Mouse (Mus musculus) olfactory bulb, adult 2 months (tissue): ENCODE measurements around the gene Fryl. TPM values are rescaled to one million over a fixed set of nuclear protein-coding genes. Genes with fewer than 3 reads are reported as not detected.

ENCODE experiments used
- H3K27ac ChIP-seq: fragments of 200-500 bp; 2 replicates; pipeline ENCODE4 v1.5.1; 2012; ENCODE audit warnings: low read depth, low read length; ENCODE audit not compliant: insufficient read depth
- H3K4me1 ChIP-seq: fragments of 200-500 bp; 2 replicates; pipeline ENCODE4 v1.6.1; 2012; ENCODE audit warnings: low read length; ENCODE audit not compliant: control insufficient read depth, insufficient read depth
- H3K4me3 ChIP-seq: fragments of 200-500 bp; 2 replicates; pipeline ENCODE4 v1.5.1; 2012; ENCODE audit warnings: mild to moderate bottlenecking, low read depth, low read length, moderate library complexity; ENCODE audit not compliant: insufficient read depth
- CTCF ChIP-seq: fragments of 200-500 bp; IDR thresholded peaks from 2 replicates; pipeline ENCODE4 v1.5.1; 2012; ENCODE audit warnings: low read depth, mild to moderate bottlenecking, low read length, moderate library complexity; ENCODE audit not compliant: insufficient read depth
- POLR2A ChIP-seq: fragments of 200-500 bp; IDR thresholded peaks from 2 replicates; pipeline ENCODE4 v1.6.1; 2012; ENCODE audit warnings: mild to moderate bottlenecking, low read depth, low read length, moderate library complexity; ENCODE audit not compliant: insufficient read depth
- WGBS: fragments of 180-500 bp; shearing (Covaris S2); methylation state at CpG from one replicate; pipeline ENCODE4 v1.1.7; 2018; 5-methylcytosine and 5-hydroxymethylcytosine counted together
- polyA plus RNA-seq: library from polyadenylated mRNA; stranded (reverse); fragments of >200 nt; gene quantifications from 2 replicates; pipeline ENCODE4 v1.2.4, GENCODE M21; 2012; ENCODE audit warnings: low replicate concordance; ENCODE audit not compliant: missing spikeins, insufficient read depth, insufficient read length

Gene Fryl
- polyA plus RNA-seq, 1 experiment = not detected

DNA sequence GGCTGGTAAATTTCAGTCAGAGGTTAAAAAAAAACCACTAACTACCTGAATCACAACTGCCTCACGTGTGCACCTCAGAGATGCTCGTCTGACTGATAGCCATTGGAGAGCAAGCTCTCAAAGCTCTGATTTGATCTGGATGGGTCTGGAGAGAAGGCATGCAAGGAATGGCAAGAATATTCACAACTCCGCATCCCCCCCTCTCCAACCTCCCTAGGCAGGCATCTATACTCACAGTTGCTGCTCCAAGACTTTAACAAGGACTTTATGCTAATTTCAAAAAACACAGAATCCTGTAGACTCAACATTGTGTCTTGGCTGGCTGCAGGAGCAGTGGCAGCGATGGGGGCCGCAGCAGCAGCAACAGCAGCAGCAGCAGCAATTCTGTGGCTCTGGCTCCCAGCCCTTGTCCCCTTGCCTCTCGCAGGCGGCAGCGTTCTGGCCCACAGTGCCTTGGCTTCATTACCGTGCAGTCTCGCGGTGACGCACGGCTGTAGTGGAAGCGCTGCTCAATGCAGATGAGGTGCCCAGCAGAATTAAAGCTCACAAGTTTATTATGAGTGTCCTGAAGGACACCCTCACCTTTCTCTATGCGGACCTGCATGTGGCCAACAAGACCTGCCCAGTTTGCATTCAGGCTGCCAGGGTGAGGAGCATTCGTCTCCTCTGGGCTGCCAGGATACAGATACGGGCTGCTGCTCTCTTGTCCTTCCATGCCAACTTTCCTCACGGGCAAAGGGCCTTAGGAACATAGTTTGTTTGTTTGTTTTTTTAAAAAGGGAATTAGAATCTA, 88.2 kb downstream of the Fryl start:
- H3K4me3 ChIP-seq = peak overlapping the region; percentile 26
- peaks cover 33% of the 10 kb centered on the region for H3K4me1 ChIP-seq
- no peak for TF ChIP-seq POLR2A
- no peak for TF ChIP-seq CTCF
- H3K27ac ChIP-seq = peak overlapping the region; percentile 42; the same call in 1 of the 2 replicates
- 26% methylated on average over 18 of the region's 18 CpGs for WGBS

DNA sequence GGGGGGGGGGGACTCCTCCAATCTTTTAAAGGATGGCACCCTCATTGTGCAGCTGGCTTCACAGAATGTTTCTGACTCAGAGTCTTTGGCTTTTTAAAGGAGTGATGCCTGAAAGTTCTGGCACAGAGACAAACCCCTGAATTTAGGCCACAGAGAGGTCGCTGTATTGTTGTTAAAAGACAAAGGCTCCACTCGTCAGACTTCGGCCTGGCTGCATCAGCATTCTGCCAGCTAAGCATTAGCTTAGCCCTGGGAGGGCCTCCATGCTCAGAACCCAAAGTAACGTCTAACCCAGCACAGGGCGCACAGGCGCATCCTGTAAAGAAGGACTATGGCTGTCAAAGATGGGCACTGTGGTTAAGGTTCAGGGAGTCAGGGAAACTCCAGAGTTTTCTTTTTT, 92.4 kb downstream of the Fryl start:
- H3K4me1 ChIP-seq = peaks cover 25% of the 10 kb centered on the region
- no peak overlapping the region; the same call in 1 of the 2 replicates for H3K27ac ChIP-seq
- no peak overlapping the region for H3K4me3 ChIP-seq
- TF ChIP-seq POLR2A (no peak), CTCF (no peak)
- WGBS = 49% methylated on average over 6 of the region's 6 CpGs

DNA sequence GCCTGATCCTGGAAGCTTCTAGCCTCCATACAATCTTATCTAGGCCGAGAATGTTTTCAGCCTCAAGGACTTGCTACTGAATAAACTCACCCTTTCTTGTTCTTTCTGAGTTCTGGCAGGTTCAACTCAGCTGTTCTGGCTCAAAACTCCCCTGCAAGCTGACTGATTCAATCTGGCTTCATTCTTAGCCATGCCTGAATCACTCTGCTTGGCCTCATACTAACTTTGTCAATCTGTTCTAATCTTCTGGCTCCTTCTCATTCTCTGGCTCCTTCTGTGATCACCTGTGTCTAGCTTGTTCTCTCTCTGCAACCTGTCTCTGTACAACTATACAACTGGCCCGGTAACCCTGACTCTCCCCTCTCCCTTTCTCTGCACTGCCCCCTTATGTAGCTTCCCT, 93.9 kb downstream of the Fryl start:
- Histone ChIP-seq H3K27ac (no peak overlapping the region), H3K4me3 (no peak overlapping the region), H3K4me1 (peaks cover 12% of the 10 kb centered on the region)
- WGBS = 72% methylated on average over 2 of the region's 2 CpGs
- no peak for TF ChIP-seq CTCF
- no peak for TF ChIP-seq POLR2A

DNA sequence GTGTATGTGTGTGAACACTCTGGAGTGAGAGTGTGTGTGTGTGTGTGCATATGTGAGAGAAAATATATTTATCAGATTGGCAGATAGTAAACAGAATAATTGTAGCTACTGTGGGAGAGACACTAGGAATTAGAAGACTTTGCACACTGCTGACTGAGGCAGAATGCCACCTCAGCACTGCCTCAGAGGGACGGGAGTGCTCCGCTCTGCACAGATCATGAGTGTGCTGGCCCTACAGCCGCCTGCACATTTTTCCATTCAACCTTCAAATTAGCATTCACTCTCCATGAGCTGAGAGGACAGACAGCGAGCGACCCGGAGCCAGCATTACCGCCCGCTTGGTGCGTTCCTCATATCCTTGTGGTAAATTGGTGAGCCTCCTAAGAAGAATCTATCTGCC, 96.0 kb downstream of the Fryl start:
- Histone ChIP-seq H3K27ac (no peak overlapping the region), H3K4me1 (peaks cover 16% of the 10 kb centered on the region), H3K4me3 (no peak overlapping the region)
- WGBS = 28% methylated on average over 9 of the region's 9 CpGs
- TF ChIP-seq CTCF (no peak), POLR2A (no peak)

DNA sequence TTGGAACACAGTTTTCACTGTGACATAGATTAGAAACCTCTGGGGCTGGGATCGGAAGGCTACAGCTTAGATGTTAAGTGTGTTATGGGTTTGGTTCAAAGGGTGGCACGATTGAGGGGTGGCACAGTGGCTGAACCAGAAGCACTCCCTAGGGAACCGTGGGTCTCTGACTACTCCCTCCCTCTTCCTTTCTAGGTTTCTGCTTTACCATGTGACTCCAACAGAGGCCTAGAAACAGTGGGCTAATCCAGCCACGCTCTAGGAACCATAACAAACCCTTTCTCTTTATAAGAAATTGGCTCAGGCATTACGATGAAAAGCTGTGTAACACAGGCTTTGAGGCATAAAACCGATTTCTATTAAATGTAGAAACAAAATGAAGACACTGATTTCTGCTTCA, 98.9 kb downstream of the Fryl start:
- WGBS = 68% methylated on average over 6 of the region's 6 CpGs
- peaks cover 12% of the 10 kb centered on the region for H3K4me1 ChIP-seq
- no peak for TF ChIP-seq POLR2A
- no peak for TF ChIP-seq CTCF
- no peak overlapping the region for H3K4me3 ChIP-seq
- H3K27ac ChIP-seq = no peak overlapping the region

DNA sequence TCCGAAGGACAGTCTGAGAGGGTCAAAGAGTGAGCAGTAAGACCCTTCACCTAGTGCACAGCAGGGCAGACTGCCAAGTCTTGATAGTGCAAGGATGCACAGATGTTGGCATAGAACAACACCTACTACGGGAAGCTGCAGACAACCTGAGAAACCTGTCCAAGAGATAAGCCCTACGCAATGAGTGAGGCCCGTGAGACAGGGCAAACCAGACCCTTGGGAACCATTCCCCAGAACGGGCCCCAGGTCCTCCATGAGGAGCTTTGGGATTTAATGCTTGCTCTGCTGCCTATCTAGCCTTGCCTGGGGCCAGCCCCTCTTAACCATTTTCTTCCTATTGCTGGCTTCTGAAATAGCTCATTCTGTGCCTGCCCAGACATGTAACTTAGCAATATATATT, 99.4 kb downstream of the Fryl start:
- TF ChIP-seq POLR2A (no peak), CTCF (no peak)
- 91% methylated on average over 5 of the region's 5 CpGs for WGBS
- no peak overlapping the region for H3K27ac ChIP-seq
- H3K4me1 ChIP-seq = peaks cover 15% of the 10 kb centered on the region
- H3K4me3 ChIP-seq = no peak overlapping the region

DNA sequence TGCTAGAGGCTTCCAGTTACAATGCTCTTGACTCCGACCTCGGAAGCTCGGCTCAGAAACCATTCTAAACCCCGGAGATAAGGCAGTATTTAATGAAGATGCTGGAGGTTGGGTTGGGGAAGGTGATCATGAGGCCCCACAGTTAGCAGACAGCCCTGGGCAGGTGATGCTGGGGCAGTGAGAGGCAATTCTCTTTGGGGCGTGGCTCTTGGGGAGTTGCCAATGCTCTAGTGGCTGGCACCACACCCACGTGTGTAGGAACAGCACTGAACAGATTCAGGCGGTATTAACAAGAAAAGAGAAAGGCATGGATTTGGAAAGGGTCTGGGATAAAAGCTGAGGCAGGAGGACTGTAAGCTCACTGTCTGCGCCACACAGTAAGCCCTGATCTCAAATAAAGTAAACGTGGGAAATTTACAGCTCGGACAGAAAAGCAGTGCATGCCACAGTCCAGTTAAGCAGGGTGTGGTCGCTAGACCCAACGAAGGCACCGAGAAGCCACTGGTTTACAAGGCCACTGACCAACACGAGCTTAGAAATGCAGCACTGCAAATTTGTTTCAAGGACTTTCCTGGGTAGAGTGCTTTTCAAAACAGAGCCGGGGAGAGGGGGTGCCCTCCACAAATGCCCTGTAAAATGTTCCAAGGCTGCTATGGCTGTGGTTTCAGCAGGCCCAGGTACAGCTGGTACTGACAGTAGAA, 100.0 kb downstream of the Fryl start:
- Histone ChIP-seq H3K27ac (no peak overlapping the region), H3K4me3 (no peak overlapping the region), H3K4me1 (peaks cover 15% of the 10 kb centered on the region)
- TF ChIP-seq CTCF (no peak), POLR2A (no peak)
- whole genome bisulfite sequencing = 77% methylated on average over 15 of the region's 15 CpGs

DNA sequence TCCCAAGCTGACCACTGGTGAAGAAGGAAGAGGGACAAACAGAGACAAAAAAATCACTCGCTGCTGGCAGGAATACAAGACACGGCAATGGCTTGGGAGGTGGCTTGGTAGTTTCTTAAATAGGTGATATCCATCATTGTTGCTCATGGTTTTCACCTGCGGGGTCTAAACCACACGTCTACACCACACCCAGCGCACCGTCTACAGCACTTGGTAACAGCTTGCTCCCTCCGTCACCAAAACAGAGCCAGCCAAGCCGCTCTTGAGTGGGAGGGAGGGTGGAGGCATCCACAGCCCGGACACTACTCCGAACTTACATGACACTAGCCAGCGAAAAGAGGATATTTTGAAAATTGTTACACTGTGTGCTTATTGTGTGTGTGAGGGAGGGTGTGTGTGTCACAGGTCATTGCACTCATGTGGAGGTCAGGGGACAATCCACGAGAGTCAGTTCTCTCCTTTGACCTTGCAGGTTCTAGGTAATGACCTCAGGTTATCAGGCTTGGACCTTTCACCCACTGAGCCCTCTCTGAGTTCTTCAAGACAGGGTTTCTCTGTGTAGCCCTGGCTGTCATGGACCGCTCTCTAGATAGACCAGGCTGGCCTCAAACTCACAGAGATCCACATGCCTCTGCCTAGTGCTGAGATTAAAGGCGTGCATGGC, 102.5 kb downstream of the Fryl start:
- WGBS = 92% methylated on average over 14 of the region's 14 CpGs
- no peak overlapping the region for H3K4me3 ChIP-seq
- TF ChIP-seq POLR2A (no peak), CTCF (no peak)
- peaks cover 10% of the 10 kb centered on the region for H3K4me1 ChIP-seq
- no peak overlapping the region for H3K27ac ChIP-seq

DNA sequence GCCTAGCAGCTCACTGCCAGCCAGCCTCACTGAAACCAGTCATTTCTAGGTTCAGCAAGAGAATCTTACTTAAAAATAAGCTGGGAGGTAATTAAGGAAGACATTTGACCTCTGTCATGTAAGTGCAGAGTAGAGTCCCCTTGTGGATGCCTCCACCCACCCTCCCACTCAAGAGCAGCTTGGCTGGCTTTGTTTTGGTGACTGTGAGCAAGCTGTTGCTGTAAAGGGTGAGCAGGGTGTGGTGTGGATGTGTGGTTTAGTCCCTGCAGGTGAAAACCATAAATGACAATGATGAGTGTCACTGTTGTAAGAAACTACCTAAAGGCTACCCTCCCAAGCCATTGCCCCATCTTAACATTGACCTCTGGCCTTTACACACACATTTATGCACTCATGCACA, 104.2 kb downstream of the Fryl start:
- Histone ChIP-seq H3K4me3 (no peak overlapping the region), H3K4me1 (peaks cover 10% of the 10 kb centered on the region), H3K27ac (no peak overlapping the region)
- no peak for TF ChIP-seq CTCF
- no peak for TF ChIP-seq POLR2A
